Mouse (Mus musculus): ENCODE results near the gene Smc1a. TPM values are rescaled to one million over a fixed set of nuclear protein-coding genes. Genes with fewer than 3 reads are reported as not detected.
"Not testable (repeated sequence)": the region's sequence is repeated elsewhere in the genome, so short reads cannot be mapped to it uniquely, and the experiment has no call there.

Smc1a gene
- polyA plus RNA-seq, 1 experiment from 2014 or later: 124 TPM

GRCm38 (mm10) chrX:152047230-152047629, 31.0 kb downstream of the Smc1a start:
- no peaks in the 10 kb centered on the region for H3K9me3 ChIP-seq
- no peak overlapping the region for H3K4me3 ChIP-seq (replicated peaks)
- peaks cover 30% of the 10 kb centered on the region; the same call in 1 of the 2 replicates for H3K36me3 ChIP-seq
- H3K4me1 ChIP-seq (replicated peaks): no peaks in the 10 kb centered on the region
- H3K27me3 ChIP-seq: peaks cover 39% of the 10 kb centered on the region
- H3K27ac ChIP-seq: no peak overlapping the region
- H3K9ac ChIP-seq (replicated peaks): no peak overlapping the region
- no peak for ATAC-seq (ENCODE audit: insufficient number of reproducible peaks, insufficient read depth, low FRiP score, low TSS enrichment, low read depth)
- H3K4me2 ChIP-seq: no peak overlapping the region

GRCm38 (mm10) chrX:152052546-152052945, 36.3 kb downstream of the Smc1a start:
- no peaks in the 10 kb centered on the region for H3K9me3 ChIP-seq
- WGBS: 72% methylated on average over 3 of the region's 3 CpGs
- H3K4me1 ChIP-seq (replicated peaks): no peaks in the 10 kb centered on the region
- H3K9ac ChIP-seq (replicated peaks): no peak overlapping the region
- no peak overlapping the region for H3K27ac ChIP-seq
- peaks cover 25% of the 10 kb centered on the region; the same call in 1 of the 2 replicates for H3K36me3 ChIP-seq
- peaks cover 29% of the 10 kb centered on the region for H3K27me3 ChIP-seq
- H3K4me2 ChIP-seq: no peak overlapping the region
- no peak for ATAC-seq (ENCODE audit: insufficient number of reproducible peaks, insufficient read depth, low FRiP score, low TSS enrichment, low read depth)
- H3K4me3 ChIP-seq (replicated peaks): no peak overlapping the region

- H3K27me3 ChIP-seq: peaks cover 28% of the 10 kb centered on the region
- no peak for ATAC-seq (ENCODE audit: insufficient number of reproducible peaks, insufficient read depth, low FRiP score, low TSS enrichment, low read depth)
- H3K9me3 ChIP-seq: no peaks in the 10 kb centered on the region
- H3K36me3 ChIP-seq: peaks cover 35% of the 10 kb centered on the region
- no peak overlapping the region for H3K9ac ChIP-seq (replicated peaks)
- H3K4me1 ChIP-seq (replicated peaks): no peaks in the 10 kb centered on the region
- WGBS: 83% methylated on average over 1 of the region's 1 CpGs
- no peak overlapping the region for H3K27ac ChIP-seq
- no peak overlapping the region for H3K4me2 ChIP-seq
- H3K4me3 ChIP-seq (replicated peaks): no peak overlapping the region
These were observed 37.9 kb downstream of the Smc1a start for GRCm38 (mm10) chrX:152054094-152054493.

GRCm38 (mm10) chrX:152065674-152066073, 49.4 kb downstream of the Smc1a start:
- H3K27me3 ChIP-seq: peaks cover 65% of the 10 kb centered on the region
- ATAC-seq (ENCODE audit: insufficient number of reproducible peaks, insufficient read depth, low FRiP score, low TSS enrichment, low read depth): no peak
- WGBS: 77% methylated on average over 2 of the region's 2 CpGs
- no peaks in the 10 kb centered on the region for H3K9me3 ChIP-seq
- no peaks in the 10 kb centered on the region for H3K4me1 ChIP-seq (replicated peaks)
- H3K27ac ChIP-seq: no peak overlapping the region
- no peak overlapping the region for H3K9ac ChIP-seq (replicated peaks)
- H3K4me3 ChIP-seq (replicated peaks): no peak overlapping the region
- peaks cover 19% of the 10 kb centered on the region; the same call in 1 of the 2 replicates for H3K36me3 ChIP-seq
- no peak overlapping the region for H3K4me2 ChIP-seq

GRCm38 (mm10) chrX:152067789-152068188, 51.6 kb downstream of the Smc1a start:
- Histone ChIP-seq H3K27ac (no peak overlapping the region), H3K36me3 (0 out of 2 replicates have a peak, but pooled peaks cover under 1% of the 10 kb centered on the region), H3K27me3 (peaks cover 46% of the 10 kb centered on the region), H3K9ac (replicated peaks) (no peak overlapping the region), H3K9me3 (no peaks in the 10 kb centered on the region), H3K4me2 (no peak overlapping the region), H3K4me3 (replicated peaks) (no peak overlapping the region), H3K4me1 (replicated peaks) (no peaks in the 10 kb centered on the region)
- ATAC-seq (ENCODE audit: insufficient number of reproducible peaks, insufficient read depth, low FRiP score, low TSS enrichment, low read depth): no peak
- WGBS: 61% methylated on average over 1 of the region's 1 CpGs

- peaks cover 64% of the 10 kb centered on the region for H3K27me3 ChIP-seq
- H3K4me2 ChIP-seq; H3K4me3 ChIP-seq (replicated peaks); H3K9me3 ChIP-seq; H3K4me1 ChIP-seq (replicated peaks); H3K9ac ChIP-seq (replicated peaks); ATAC-seq (ENCODE audit: insufficient number of reproducible peaks, insufficient read depth, low FRiP score, low TSS enrichment, low read depth); H3K27ac ChIP-seq; H3K36me3 ChIP-seq: not testable (repeated sequence)
- 46% methylated on average over 7 of the region's 7 CpGs for WGBS
These were observed 73.8 kb downstream of the Smc1a start for GRCm38 (mm10) chrX:152089832-152090614.

- Histone ChIP-seq H3K4me1 (replicated peaks) (no peaks in the 10 kb centered on the region), H3K27ac (no peak overlapping the region), H3K4me3 (replicated peaks) (no peak overlapping the region), H3K9me3 (no peaks in the 10 kb centered on the region), H3K27me3 (peaks cover 51% of the 10 kb centered on the region), H3K9ac (replicated peaks) (no peak overlapping the region), H3K36me3 (no peaks in the 10 kb centered on the region), H3K4me2 (no peak overlapping the region)
- ATAC-seq (ENCODE audit: insufficient number of reproducible peaks, insufficient read depth, low FRiP score, low TSS enrichment, low read depth): no peak
- WGBS: 36% methylated on average over 1 of the region's 1 CpGs
These were observed 81.3 kb downstream of the Smc1a start for GRCm38 (mm10) chrX:152097572-152097971.

Other genes starting within 250 kb of the Smc1a start
- 63.8 and 73.2 TPM in 2 replicates for gene Huwe1, start 215.6 kb upstream of the Smc1a start, polyA plus RNA-seq (2016; fragmentation: Nextera tagmentation; extraction: Ambion mirVana)
- gene Hsd17b10, start 14.6 kb upstream of the Smc1a start, polyA plus RNA-seq (2016; fragmentation: Nextera tagmentation; extraction: Ambion mirVana): 252 and 254 TPM in 2 replicates
- gene Ribc1, start 133 bp upstream of the Smc1a start, polyA plus RNA-seq (2016; fragmentation: Nextera tagmentation; extraction: Ambion mirVana): 3.4 and 4.0 TPM in 2 replicates
- 1.4 TPM in 2 replicates for gene Iqsec2, start 127.8 kb downstream of the Smc1a start, polyA plus RNA-seq (2016; fragmentation: Nextera tagmentation; extraction: Ambion mirVana)
- gene Kdm5c, start 216.6 kb downstream of the Smc1a start, polyA plus RNA-seq (2016; fragmentation: Nextera tagmentation; extraction: Ambion mirVana): 52.8 and 59.0 TPM in 2 replicates